Mouse (Mus musculus) kidney, postnatal 0 days (tissue): ENCODE results near the gene Nme9. TPM values are rescaled to one million over a fixed set of nuclear protein-coding genes. Genes with fewer than 3 reads are reported as not detected.

Experiments used
- ATAC-seq: fragments of 200-750 bp; cut with Nextera tagmentation; replicated peaks from 2 replicates; pipeline ENCODE4 v1.8.0; 2017; ENCODE audit warnings: low read depth, moderate number of reproducible peaks, moderate TSS enrichment, moderate library complexity; ENCODE audit not compliant: low FRiP score
- DNase-seq: peaks from one replicate; pipeline ENCODE4 v3.0.0-alpha.2; 2016; ENCODE audit warnings: low spot score
- H3K27ac ChIP-seq: fragments of 300-500 bp; sonication (generic); 2 replicates; pipeline ENCODE4 v1.5.1; 2014; ENCODE audit warnings: mild to moderate bottlenecking
- H3K27me3 ChIP-seq: fragments of 300-500 bp; sonication (generic); 2 replicates; pipeline ENCODE4 v1.6.1; 2014; ENCODE audit warnings: low read length, mixed read lengths; ENCODE audit not compliant: insufficient read depth
- H3K36me3 ChIP-seq: fragments of 300-500 bp; sonication (generic); 2 replicates; pipeline ENCODE4 v1.6.1; 2014; ENCODE audit warnings: low read length, mixed read lengths; ENCODE audit not compliant: insufficient read depth
- H3K4me1 ChIP-seq: fragments of 300-500 bp; sonication (generic); replicated peaks from 2 replicates; pipeline ENCODE4 v1.6.1; 2014; ENCODE audit warnings: antibody characterized with exemption, low read length, mixed read lengths; ENCODE audit not compliant: insufficient read depth
- H3K4me2 ChIP-seq: fragments of 300-500 bp; sonication (generic); 2 replicates; pipeline ENCODE4 v1.6.1; 2014; ENCODE audit warnings: mild to moderate bottlenecking, low read length, moderate library complexity, mixed read lengths
- H3K4me3 ChIP-seq: fragments of 300-500 bp; sonication (generic); replicated peaks from 2 replicates; pipeline ENCODE4 v1.5.1; 2014; ENCODE audit warnings: low read depth, low read length
- H3K9ac ChIP-seq: fragments of 300-500 bp; sonication (generic); 2 replicates; pipeline ENCODE4 v1.6.1; 2014; ENCODE audit warnings: low read depth, low read length
- H3K9me3 ChIP-seq: fragments of 300-500 bp; sonication (generic); replicated peaks from 2 replicates; pipeline ENCODE4 v1.6.1; 2016; ENCODE audit warnings: low read length, inconsistent platforms, mixed read lengths
- CTCF ChIP-seq: IDR thresholded peaks from 2 replicates; pipeline ENCODE4 v1.5.1; 2016; ENCODE audit warnings: antibody characterized with exemption, low read depth, mild to moderate bottlenecking, moderate library complexity
- WGBS: fragments of 180-500 bp; shearing (Covaris S2); extraction: QIAGEN DNeasy Blood & Tissue Kit; methylation state at CpG from one replicate; pipeline ENCODE4 v1.1.7; 2014; 5-methylcytosine and 5-hydroxymethylcytosine counted together
- polyA plus RNA-seq: library from polyadenylated mRNA; unstranded; fragments of >200 nt; fragmentation: Nextera tagmentation; extraction: Ambion mirVana; gene quantifications from 2 replicates; pipeline ENCODE4 v1.2.1, GENCODE M21; 2015

Gene Nme9
- polyA plus RNA-seq, 1 experiment from 2014 or later = 0.11 TPM

DNA sequence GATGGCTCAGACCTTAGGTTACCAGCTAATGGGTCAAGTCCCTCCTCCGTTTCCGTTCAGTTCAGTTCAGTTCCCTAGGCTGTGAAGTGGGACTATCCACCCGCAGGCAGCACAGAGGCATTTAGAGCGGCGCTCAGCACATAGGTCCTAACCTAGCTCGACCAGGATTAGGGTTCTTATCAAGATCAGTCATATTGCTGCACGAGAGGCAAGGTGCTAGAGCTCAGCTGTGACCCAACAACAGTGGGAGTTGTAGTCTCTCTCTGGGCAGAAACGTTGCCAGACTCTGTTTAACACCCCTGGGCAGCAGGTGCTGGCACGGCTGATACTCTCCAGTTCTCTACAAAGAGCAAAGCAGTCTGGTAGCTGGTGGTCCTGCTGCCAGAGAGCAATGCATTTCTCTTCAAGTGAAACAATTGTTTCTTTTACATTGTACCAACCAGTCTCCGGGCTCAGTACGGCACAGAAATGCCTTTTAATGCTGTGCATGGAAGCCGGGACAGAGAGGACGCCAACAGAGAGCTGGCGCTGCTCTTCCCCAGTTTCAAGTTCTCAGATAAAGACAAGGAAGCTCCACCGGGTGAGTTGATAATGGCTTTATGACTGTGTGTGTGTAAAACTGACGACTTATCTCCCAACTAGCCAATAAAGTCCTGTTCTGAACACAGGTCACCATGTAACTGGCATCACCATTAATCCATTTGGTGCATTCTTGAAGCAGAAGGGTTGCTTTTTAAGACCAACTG lies 19.2 kb downstream of the Nme9 start:
- no peak for ATAC-seq
- WGBS = 53% methylated on average over 16 of the region's 16 CpGs
- H3K27me3 ChIP-seq = no peaks in the 10 kb centered on the region

DNA sequence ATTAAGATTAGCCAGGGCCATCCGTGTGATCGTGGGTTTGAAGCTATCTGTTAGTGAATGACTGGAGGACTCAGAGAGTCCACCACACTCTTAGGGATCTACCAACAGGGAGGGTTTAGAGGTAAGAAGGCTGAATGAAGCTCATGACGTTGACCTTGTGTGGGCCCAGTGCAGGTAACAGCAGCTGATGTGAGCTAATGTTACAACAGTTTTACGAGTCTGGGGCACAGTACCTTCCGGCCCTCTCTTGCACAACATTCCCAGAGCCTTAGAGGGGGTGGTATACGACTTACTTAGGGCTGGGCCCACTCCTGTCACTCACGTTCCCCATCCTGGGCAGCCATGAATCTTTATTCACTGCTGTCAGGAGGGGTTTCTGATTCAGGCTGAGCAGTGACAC lies 20.1 kb downstream of the Nme9 start:
- 51% methylated on average over 7 of the region's 7 CpGs for whole genome bisulfite sequencing
- H3K4me1 ChIP-seq = no peaks in the 10 kb centered on the region
- no peak for TF ChIP-seq CTCF
- no peak overlapping the region for H3K27ac ChIP-seq
- H3K9me3 ChIP-seq = no peaks in the 10 kb centered on the region
- no peak overlapping the region for H3K4me2 ChIP-seq
- no peak for ATAC-seq
- H3K27me3 ChIP-seq = no peaks in the 10 kb centered on the region
- H3K36me3 ChIP-seq = peaks cover 3% of the 10 kb centered on the region
- H3K9ac ChIP-seq = no peak overlapping the region
- no peak overlapping the region for H3K4me3 ChIP-seq
- no peak for DNase-seq

More for the DNA sequence above, 19.2 kb downstream of the Nme9 start:
- H3K9ac ChIP-seq = no peak overlapping the region
- H3K4me2 ChIP-seq = no peak overlapping the region
- H3K36me3 ChIP-seq = no peaks in the 10 kb centered on the region; the same call in 1 of the 2 replicates
- no peak overlapping the region for H3K4me3 ChIP-seq
- H3K4me1 ChIP-seq = no peaks in the 10 kb centered on the region
- no peak for DNase-seq
- no peak for TF ChIP-seq CTCF
- H3K27ac ChIP-seq = no peak overlapping the region
- no peaks in the 10 kb centered on the region for H3K9me3 ChIP-seq

DNA sequence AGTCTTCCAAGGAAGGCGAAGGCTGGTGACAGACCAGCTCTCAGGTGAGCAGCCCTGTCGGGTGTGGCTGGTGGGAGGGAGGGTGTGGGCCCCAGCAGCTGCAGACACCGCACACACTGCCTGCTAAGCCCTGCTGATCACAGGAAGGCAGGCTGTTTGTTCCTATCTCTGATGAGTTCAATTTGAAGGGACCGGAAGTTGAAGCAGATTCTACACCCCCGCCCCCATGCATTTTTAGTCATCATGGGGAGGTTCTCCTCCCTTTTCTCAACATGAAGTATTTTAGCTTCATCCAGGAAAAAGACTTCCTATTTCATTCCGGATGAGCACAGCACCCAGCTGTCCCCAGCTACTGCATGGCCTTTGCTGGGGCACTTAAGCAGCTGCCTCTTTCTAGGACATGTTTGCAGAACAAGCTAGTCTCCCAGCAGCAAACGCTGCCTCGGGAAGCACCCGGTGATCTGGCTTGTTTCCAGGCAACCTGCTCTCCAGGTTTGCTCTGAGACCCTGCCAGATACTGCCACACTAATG lies 28.0 kb downstream of the Nme9 start:
- no peak overlapping the region for H3K4me3 ChIP-seq
- H3K27ac ChIP-seq = no peak overlapping the region
- no peak for TF ChIP-seq CTCF
- H3K36me3 ChIP-seq = peaks cover 3% of the 10 kb centered on the region
- 59% methylated on average over 9 of the region's 9 CpGs for WGBS
- DNase-seq (no peak), ATAC-seq (no peak)
- H3K4me2 ChIP-seq = no peak overlapping the region
- H3K9ac ChIP-seq = no peak overlapping the region
- H3K4me1 ChIP-seq = no peaks in the 10 kb centered on the region
- H3K9me3 ChIP-seq = no peaks in the 10 kb centered on the region
- H3K27me3 ChIP-seq = no peaks in the 10 kb centered on the region

DNA sequence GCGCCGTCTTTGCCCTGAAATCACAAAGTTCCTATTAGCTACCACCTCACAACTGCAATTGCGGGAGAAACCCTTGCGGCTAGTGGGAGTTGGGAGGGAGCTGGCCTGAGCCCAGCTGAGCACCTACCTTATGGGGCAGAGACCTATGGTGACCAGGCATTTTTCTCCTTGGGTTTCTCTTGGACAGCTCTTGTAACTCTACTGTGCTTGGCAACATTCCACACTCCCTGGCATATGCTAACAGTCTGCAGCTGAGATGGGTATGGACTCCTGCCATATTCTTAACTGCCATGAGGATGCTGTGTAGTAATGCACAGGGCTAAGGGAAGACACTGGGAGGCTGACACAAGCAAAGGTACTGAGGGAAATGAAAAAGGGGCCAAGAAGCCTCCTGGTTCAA lies 29.5 kb downstream of the Nme9 start:
- no peak for ATAC-seq
- Histone ChIP-seq H3K27me3 (no peaks in the 10 kb centered on the region), H3K9me3 (no peaks in the 10 kb centered on the region), H3K36me3 (peaks cover 3% of the 10 kb centered on the region; the same call in 1 of the 2 replicates), H3K4me2 (no peak overlapping the region), H3K4me3 (no peak overlapping the region), H3K9ac (no peak overlapping the region), H3K27ac (no peak overlapping the region), H3K4me1 (no peaks in the 10 kb centered on the region)
- no peak for TF ChIP-seq CTCF
- WGBS = 92% methylated on average over 4 of the region's 4 CpGs
- DNase-seq = no peak

DNA sequence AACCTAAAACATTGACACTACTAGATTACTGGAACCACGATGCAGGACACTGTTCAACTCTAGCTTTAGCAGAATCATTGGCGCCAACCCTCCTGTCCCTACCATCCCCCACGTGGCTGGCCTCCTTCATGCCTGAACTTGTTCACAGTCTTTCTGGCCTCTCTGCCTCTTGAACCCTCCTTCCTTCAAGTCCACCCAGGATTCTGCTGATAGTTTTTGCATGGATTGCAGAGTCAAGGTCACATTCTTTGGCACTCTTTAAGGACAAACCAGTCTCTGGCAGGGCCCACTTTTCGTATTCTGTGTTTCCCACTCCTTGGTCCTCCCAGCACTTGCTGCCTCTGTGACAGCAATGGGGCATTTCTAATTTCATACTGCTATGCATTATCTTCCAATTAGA lies 31.9 kb downstream of the Nme9 start:
- no peak for ATAC-seq
- 84% methylated on average over 4 of the region's 4 CpGs for WGBS
- Histone ChIP-seq H3K27ac (no peak overlapping the region), H3K36me3 (peaks cover 17% of the 10 kb centered on the region; the same call in 1 of the 2 replicates), H3K27me3 (no peaks in the 10 kb centered on the region), H3K9me3 (no peaks in the 10 kb centered on the region), H3K4me3 (no peak overlapping the region), H3K9ac (no peak overlapping the region), H3K4me2 (no peak overlapping the region), H3K4me1 (no peaks in the 10 kb centered on the region)
- no peak for TF ChIP-seq CTCF
- DNase-seq = no peak

DNA sequence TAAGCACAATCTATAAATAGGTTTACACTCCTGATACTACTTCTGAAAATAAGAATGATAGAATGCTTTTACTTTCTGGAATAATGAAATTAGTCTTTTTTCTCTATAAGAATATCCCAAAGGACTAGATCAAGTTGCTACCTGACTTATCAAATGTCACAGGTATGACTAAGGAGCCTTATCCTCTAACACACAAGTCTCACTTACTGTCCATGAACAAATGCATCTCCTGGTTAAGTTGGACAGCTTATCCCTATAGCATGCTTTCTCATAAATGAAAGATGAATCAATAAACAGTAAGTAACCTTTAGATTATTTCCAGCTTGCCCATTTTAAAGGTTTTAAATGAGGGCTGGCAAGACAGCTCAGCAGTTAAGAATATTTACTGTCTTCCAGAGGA lies 33.4 kb downstream of the Nme9 start:
- Histone ChIP-seq H3K4me1 (no peaks in the 10 kb centered on the region), H3K4me3 (no peak overlapping the region), H3K9ac (no peak overlapping the region), H3K27ac (no peak overlapping the region), H3K27me3 (no peaks in the 10 kb centered on the region), H3K9me3 (no peaks in the 10 kb centered on the region), H3K36me3 (peaks cover 23% of the 10 kb centered on the region), H3K4me2 (no peak overlapping the region)
- no peak for TF ChIP-seq CTCF
- DNase-seq (no peak), ATAC-seq (no peak)

DNA sequence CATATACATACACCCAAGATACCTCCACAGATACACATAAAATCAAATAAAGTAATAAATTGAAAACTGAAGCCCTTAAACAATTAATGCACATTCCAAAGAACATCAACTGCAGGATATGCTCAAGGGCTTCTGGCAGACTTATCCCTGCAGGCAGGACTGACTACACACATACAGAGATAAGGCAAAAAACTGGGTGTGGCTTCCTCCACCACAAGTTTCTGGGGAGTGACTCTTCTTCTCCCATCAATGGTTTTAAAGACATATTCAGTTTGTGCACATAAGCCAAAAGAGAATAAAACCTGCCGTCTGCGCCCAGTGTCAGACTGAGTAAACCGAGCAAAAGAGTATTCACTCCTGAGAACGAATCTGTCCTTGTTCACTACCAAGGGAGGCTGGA lies 33.9 kb downstream of the Nme9 start:
- H3K27ac ChIP-seq = no peak overlapping the region
- no peak overlapping the region for H3K4me2 ChIP-seq
- 97% methylated on average over 4 of the region's 4 CpGs for WGBS
- H3K9me3 ChIP-seq = no peaks in the 10 kb centered on the region
- H3K27me3 ChIP-seq = no peaks in the 10 kb centered on the region
- H3K36me3 ChIP-seq = peaks cover 28% of the 10 kb centered on the region
- ATAC-seq (no peak), DNase-seq (no peak)
- no peaks in the 10 kb centered on the region for H3K4me1 ChIP-seq
- TF ChIP-seq CTCF = no peak
- no peak overlapping the region for H3K4me3 ChIP-seq
- H3K9ac ChIP-seq = no peak overlapping the region
